Mouse (Mus musculus): ENCODE data around the gene Asap3.

The Asap3 gene

DNA sequence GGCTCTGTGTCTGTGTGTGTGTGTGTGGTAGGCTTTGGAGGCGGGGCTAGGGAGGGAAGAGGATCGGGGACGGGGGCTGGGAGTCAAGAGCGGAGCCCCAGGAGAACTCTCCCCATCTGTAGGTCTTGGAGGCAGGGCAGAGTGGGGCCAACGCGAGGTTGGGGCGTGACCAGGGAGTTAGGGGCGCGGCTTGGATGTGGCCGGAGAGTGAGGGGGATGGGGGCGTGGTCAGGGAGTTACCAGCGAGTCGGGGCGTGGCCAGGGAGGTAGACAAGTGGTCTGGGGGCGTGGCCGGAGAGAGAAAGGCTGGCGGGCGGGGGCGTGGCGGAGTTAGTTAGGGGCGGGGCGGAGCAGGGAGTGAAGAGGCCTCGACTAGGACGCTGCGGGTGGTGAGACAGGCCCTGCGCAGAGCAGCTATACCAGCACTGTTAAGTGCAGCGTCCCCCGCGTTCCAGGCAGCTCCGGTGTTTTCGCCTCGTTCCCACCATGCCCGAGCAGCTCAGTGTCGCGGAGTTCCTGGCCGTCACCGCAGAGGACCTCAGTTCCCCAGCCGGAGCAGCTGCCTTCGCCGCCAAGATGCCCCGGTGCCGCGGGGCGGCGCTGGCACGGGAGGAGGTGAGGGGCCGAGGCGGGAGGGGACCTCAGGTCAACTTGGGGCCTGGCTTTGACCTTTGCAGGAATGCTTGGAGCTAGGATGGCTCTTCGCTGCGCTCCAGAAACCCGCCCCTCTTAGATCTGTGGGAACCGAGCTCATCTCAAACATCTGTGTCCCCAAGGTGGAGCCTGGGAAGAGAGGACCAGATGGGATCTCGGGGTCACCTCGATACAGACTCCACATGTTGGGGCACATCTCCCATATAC lies at the start of gene Asap3:
Gene Asap3, plus strand, starts transcription at position 333 of the 861 bp plus-strand sequence.
- peak; percentile 86 for DNase-seq (ENCODE audit: low read depth, low spot score)

DNA sequence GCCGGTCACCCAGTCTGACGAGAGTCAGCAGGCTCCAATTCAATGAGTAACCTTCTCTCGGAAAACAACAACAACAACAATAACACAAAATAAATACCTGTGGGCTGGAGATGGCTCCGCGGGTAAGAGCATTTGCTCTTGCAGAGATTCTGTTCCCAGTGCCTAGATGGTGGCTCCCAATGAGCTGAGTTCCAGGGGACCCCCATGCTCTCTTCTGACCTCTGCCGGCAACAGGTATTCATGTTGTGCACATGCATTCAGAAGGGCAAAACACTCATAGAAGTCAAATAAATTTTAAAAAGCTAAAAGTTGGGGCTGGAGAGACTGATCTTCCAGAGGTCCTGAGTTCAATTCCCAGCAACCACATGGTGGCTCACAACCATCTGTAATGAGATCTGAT lies 47.7 kb upstream of the Asap3 start:
- no peak for DNase-seq (ENCODE audit: low read depth, low spot score)

DNA sequence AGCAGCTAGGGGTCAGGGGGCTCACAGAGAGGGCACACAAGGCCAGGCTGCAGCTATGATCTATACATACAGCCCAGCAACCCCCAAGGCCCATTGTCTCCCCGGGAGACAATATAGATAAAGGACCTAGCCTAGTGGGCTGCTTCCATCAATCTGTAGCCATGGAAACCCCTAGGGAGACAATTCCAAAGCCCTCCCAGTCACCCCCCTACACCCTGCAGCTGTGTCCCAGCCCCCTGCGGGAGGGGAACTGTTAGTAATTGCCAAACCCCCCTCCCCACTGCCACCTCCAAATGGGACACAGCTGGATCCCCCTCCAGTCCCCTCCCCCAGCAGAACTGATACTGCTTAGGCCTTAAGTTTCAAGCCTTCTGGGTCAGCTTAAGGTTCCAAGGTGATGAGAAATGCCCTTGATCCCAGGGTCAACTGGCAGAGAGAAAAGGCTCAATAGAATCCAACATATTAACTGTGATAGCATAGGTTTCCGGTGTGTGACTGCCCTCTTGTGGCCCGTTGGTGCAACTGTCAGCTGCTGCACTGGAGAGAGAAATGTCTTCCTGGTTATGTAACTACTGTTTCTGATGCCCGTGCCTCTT lies 46.3 kb upstream of the Asap3 start:
- DNase-seq (ENCODE audit: low read depth, low spot score) = peak; percentile 89

- DNase-seq (ENCODE audit: low read depth, low spot score) = peak; percentile 75
Observed at GRCm38 (mm10) chr4:136163448-136163847, 42.7 kb upstream of the Asap3 start.

DNA sequence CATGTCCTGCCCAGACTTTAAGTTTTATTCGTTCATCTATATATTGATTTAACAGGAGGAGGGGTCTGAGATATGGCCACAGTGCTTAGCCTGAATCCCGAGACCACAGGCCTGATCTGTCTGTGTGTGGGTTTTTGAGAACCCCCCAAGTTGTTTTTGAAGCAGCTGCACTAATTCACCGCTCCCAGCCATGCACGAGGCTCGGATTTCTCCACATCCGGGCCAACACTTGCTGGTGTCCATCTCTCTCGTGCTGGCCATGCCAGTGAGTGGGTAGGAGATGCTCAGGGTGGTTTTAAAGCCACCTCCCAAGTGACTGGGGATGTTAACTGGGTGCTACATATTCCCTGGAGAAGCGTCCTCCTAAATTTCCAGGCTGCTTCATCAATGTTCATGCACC lies 41.2 kb upstream of the Asap3 start:
- DNase-seq (ENCODE audit: low read depth, low spot score) = no peak

GRCm38 (mm10) chr4:136167701-136168100 lies 38.5 kb upstream of the Asap3 start:
- DNase-seq (ENCODE audit: low read depth, low spot score) = no peak

GRCm38 (mm10) chr4:136170401-136170800 lies 35.8 kb upstream of the Asap3 start:
- no peak for DNase-seq (ENCODE audit: low read depth, low spot score)

DNA sequence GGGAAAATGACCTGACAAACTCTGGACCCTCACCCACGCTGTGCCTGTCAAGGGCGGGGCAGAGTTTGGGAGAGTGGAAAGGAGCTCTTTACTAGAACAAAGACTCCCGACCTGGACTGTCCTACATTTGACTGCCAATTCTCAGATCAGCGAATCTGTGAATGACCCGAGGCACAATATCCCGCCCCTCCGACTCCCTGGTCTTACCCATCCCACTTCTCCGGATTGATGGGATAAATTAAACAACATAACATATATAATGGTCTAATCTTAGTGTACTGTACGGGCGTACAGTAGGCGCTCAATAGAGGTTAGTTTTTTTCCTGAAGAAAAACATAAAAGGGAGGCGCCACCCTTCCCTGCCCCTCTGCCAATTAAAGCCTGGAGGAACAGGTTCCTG lies 34.7 kb upstream of the Asap3 start:
- DNase-seq (ENCODE audit: low read depth, low spot score) = no peak

- DNase-seq (ENCODE audit: low read depth, low spot score) = peak; percentile 56
Observed at GRCm38 (mm10) chr4:136172011-136172541, 34.1 kb upstream of the Asap3 start, which contains the start of gene E2f2. TSS of gene E2f2 (plus strand) at chr4:136172394.

- no peak for DNase-seq (ENCODE audit: low read depth, low spot score)
Observed at GRCm38 (mm10) chr4:136172542-136173209, 33.5 kb upstream of the Asap3 start.

DNA sequence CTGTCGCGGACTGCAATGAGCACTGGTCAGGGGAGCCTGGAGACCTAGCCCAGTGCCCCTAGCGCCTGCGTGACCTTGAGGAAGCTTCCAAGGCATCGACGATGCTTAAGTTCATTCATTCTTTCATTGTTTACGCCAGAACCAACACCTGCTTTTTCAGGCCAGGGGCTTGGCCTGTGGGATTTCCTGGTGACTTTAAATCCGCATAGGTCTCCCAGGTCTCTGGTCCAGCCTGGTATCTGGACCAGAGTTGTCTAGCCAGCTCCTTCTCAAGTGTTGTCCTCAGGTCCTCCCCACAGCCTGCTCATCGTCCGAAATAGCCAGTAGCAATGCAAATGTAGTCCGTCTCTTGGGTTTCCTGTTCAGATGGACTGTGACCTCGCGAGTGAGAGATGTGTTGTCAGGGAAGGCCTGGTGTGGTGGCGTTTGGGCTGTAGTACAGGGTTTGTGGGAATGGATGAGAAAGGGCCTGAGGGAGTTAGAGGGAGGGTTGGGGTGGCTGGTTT lies 32.9 kb upstream of the Asap3 start:
- DNase-seq (ENCODE audit: low read depth, low spot score) = no peak

- DNase-seq (ENCODE audit: low read depth, low spot score) = no peak
Observed at GRCm38 (mm10) chr4:136174216-136175193, 31.7 kb upstream of the Asap3 start.

DNA sequence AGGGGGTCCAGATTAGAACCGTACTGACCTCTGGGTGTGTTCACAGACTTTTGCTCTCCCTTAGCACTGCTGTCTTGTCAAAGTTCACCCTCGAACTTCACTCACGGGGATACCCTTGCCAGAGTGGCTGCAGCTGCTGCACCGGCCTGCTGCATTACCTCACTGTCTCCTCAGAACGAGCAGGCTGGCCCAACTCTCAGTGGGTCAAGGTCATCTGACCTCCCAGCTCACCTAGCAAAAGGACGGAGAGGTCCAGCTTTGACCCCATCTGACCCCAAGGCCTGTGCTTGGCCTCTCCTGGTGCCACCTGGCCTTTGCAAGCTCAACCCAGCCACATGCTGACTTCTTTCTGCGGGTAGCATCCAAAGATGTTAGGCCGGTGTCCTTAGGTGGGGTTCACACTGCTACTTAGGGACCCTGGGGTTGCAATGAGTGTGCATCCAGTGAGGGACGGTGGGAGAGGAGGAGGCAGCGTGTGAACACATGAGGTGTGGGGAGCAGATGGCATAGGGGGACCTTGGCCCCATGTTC lies 30.1 kb upstream of the Asap3 start:
- DNase-seq (ENCODE audit: low read depth, low spot score) = no peak

GRCm38 (mm10) chr4:136177244-136177611 lies 28.9 kb upstream of the Asap3 start:
- DNase-seq (ENCODE audit: low read depth, low spot score) = no peak

DNA sequence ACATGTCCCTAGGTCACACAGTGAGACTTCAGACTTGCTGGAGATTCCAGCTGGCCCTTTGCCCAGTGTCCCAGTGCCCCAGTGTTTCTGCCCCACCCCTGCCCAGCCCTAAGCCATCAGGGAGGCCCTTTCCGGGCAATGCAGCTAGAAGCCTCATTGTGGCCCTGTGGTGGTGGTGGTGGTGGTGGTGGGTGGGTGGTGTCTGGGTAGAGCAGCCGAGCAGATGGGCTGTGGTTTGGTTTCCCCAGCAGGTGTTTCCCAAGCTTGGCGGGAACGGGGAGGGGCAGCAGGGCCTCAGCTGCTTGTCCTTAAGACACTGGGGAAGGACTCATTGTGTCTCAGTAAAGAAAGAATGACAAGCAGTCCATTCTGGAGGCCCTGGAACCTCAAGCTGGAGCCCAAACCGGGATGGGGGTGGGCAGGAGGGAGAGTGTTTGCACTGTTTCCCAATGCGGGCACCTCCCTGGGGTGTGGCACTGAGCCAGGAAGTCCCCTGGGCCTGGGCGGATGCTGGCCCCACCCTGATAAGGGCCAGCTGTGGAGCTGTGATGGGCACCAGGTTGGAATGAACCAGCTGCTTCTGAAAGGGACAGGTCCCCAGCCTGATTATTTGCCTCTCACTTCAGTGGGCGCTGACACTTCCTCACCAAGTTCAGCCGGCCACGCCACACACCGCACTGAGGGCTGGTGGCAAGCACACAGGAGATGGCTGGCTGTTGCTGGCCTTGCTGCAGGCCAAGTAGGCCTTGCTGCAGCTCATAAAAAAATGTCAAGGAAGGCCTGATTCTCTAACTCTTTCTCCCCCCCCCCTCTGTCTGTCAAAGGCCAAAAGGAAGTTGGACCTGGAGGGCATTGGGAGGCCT lies 28.3 kb upstream of the Asap3 start:
- no peak for DNase-seq (ENCODE audit: low read depth, low spot score)

DNA sequence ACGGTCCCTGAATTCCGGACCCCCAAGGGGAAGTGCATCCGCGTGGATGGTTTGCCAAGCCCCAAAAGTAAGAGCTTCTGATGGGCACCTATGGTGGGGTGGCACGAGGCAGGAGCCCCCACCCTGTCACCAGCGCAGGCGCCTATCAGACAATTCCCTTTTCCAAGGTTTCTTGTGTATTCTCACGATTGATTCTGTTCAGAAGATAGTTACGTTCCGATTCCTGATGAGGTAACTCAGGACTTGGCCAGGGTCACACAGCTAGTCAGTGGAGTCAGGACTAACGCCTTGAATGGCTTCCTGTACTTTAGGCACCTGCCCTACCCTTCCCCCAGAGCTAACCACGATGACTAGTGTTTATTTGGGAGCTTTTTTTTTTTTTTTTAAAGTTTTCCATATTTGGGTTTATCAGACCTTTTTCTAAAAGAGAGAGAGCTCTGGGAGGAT lies 27.7 kb upstream of the Asap3 start:
- no peak for DNase-seq (ENCODE audit: low read depth, low spot score)

DNA sequence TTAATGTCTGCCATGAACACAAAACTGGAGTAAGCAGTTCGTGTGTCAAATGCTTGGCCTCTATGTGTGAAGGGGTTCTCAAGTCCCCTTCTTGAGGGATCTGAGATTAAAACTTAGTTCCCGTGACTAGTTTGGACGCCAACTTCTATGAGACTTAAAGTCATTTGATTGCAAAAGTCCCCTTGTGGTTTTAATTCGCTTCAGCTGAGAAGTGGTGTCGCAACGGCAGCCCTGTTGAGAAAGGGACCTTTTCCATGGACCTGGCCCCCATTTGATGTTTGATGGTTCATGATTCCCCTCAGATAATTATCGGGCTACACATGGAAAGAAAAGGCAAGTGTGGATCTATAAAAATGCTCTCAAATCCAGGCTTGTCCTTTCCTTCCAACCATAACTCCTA lies 26.7 kb upstream of the Asap3 start:
- no peak for DNase-seq (ENCODE audit: low read depth, low spot score)

DNA sequence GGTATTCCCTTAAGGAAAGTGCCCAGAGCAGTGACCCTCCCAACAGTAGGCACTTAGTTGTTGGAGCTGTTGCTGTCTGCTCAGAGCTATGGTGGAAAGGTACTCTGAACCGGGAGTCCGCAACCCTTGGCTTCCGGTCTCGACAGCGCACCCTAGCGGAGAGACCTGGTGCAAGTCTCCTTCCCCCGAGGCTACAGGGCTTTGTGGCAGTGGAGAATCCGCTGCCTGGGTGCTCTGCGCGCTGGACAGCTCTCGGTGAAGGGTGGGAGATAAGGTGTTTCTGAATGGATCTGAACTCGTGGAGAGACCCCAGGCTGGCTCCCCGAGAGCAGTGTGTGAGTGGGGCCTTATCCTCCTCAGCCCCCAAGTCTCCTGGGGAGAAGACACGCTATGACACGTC lies 26.2 kb upstream of the Asap3 start:
- DNase-seq (ENCODE audit: low read depth, low spot score) = peak; percentile 70
